Mouse (Mus musculus) stomach, postnatal 0 days (tissue): Measurements from ENCODE around the gene Zmym4. TPM values are rescaled to one million over a fixed set of nuclear protein-coding genes. Genes with fewer than 3 reads are reported as not detected.
A peak's percentile ranks its signal among the peaks of the same experiment; 100 is the strongest.

ENCODE experiments used
- ATAC-seq: fragments of 200-750 bp; cut with Nextera tagmentation; 2 replicates; pipeline ENCODE4 v1.8.0; 2017; ENCODE audit not compliant: low FRiP score, low TSS enrichment
- DNase-seq: peaks from one replicate; pipeline ENCODE4 v3.0.0-alpha.2; 2016; ENCODE audit warnings: low spot score
- H3K27ac ChIP-seq: fragments of 300-500 bp; sonication (generic); replicated peaks from 2 replicates; pipeline ENCODE4 v1.5.1; 2014; ENCODE audit warnings: mild to moderate bottlenecking, control low read depth
- H3K27me3 ChIP-seq: fragments of 300-500 bp; sonication (generic); 2 replicates; pipeline ENCODE4 v1.6.1; 2014; ENCODE audit warnings: low read length; ENCODE audit not compliant: control insufficient read depth, insufficient read depth
- H3K36me3 ChIP-seq: fragments of 300-500 bp; sonication (generic); 2 replicates; pipeline ENCODE4 v1.6.1; 2014; ENCODE audit warnings: low read length, mixed read lengths; ENCODE audit not compliant: control insufficient read depth, insufficient read depth
- H3K4me1 ChIP-seq: fragments of 300-500 bp; sonication (generic); replicated peaks from 2 replicates; pipeline ENCODE4 v1.6.1; 2014; ENCODE audit warnings: antibody characterized with exemption; ENCODE audit not compliant: control insufficient read depth, insufficient read depth
- H3K4me2 ChIP-seq: fragments of 300-500 bp; sonication (generic); replicated peaks from 2 replicates; pipeline ENCODE4 v1.6.1; 2014; ENCODE audit warnings: low read depth, mild to moderate bottlenecking, control low read depth, moderate library complexity
- H3K4me3 ChIP-seq: fragments of 300-500 bp; sonication (generic); 2 replicates; pipeline ENCODE4 v1.5.1; 2014; ENCODE audit warnings: low read depth, low read length, control low read depth
- H3K9ac ChIP-seq: fragments of 300-500 bp; sonication (generic); 2 replicates; pipeline ENCODE4 v1.6.1; 2014; ENCODE audit warnings: mild to moderate bottlenecking, low read length, control low read depth, mixed read lengths
- H3K9me3 ChIP-seq: fragments of 300-500 bp; sonication (generic); 2 replicates; pipeline ENCODE4 v1.6.1; 2016; ENCODE audit warnings: low read length; ENCODE audit not compliant: control insufficient read depth
- CTCF ChIP-seq: IDR thresholded peaks from 2 replicates; pipeline ENCODE4 v1.5.1; 2016; ENCODE audit warnings: antibody characterized with exemption, low read depth, mild to moderate bottlenecking, moderate library complexity
- EP300 ChIP-seq: optimal IDR thresholded peaks from 2 replicates; pipeline ENCODE3; 2016; ENCODE audit warnings: antibody characterized with exemption
- WGBS: fragments of 180-500 bp; shearing (Covaris S2); extraction: QIAGEN DNeasy Blood & Tissue Kit; methylation state at CpG from one replicate; pipeline ENCODE4 v1.1.7; 2014; 5-methylcytosine and 5-hydroxymethylcytosine counted together
- polyA plus RNA-seq: library from polyadenylated mRNA; unstranded; fragments of >200 nt; fragmentation: Nextera tagmentation; extraction: Ambion mirVana; gene quantifications from 2 replicates; pipeline ENCODE4 v1.2.1, GENCODE M21; 2015

Gene Zmym4
- polyA plus RNA-seq, 1 experiment from 2014 or later: 6.7 TPM

GRCm38 (mm10) chr4:126885953-126886352 is 82.0 kb downstream of the Zmym4 start:
- H3K4me2 ChIP-seq: no peak overlapping the region
- TF ChIP-seq CTCF (peak; percentile 61), EP300 (no peak)
- H3K36me3 ChIP-seq: peaks cover 6% of the 10 kb centered on the region
- H3K4me1 ChIP-seq: no peaks in the 10 kb centered on the region
- H3K4me3 ChIP-seq: no peak overlapping the region
- WGBS: 58% methylated on average over 1 of the region's 1 CpGs
- no peaks in the 10 kb centered on the region for H3K27me3 ChIP-seq
- no peaks in the 10 kb centered on the region for H3K9me3 ChIP-seq
- DNase-seq (no peak), ATAC-seq (no peak)
- no peak overlapping the region for H3K27ac ChIP-seq
- no peak overlapping the region for H3K9ac ChIP-seq

- no peaks in the 10 kb centered on the region for H3K9me3 ChIP-seq
- H3K4me3 ChIP-seq: no peak overlapping the region
- WGBS: 89% methylated on average over 5 of the region's 5 CpGs
- no peak for DNase-seq
- no peak for ATAC-seq
- TF ChIP-seq EP300: no peak
- no peak overlapping the region for H3K27ac ChIP-seq
- H3K4me2 ChIP-seq: no peak overlapping the region
- no peaks in the 10 kb centered on the region for H3K4me1 ChIP-seq
- no peaks in the 10 kb centered on the region; the same call in none of the 2 replicates for H3K36me3 ChIP-seq
- H3K9ac ChIP-seq: no peak overlapping the region
- no peaks in the 10 kb centered on the region for H3K27me3 ChIP-seq
Observed at GRCm38 (mm10) chr4:126883602-126884001, 84.3 kb downstream of the Zmym4 start.

- H3K9ac ChIP-seq: no peak overlapping the region
- ATAC-seq (no peak), DNase-seq (no peak)
- peaks cover 6% of the 10 kb centered on the region for H3K36me3 ChIP-seq
- H3K4me1 ChIP-seq: no peaks in the 10 kb centered on the region
- no peak for TF ChIP-seq CTCF
- no peak for TF ChIP-seq EP300
- 66% methylated on average over 5 of the region's 5 CpGs for WGBS
- no peak overlapping the region for H3K27ac ChIP-seq
- H3K9me3 ChIP-seq: no peaks in the 10 kb centered on the region
- no peaks in the 10 kb centered on the region for H3K27me3 ChIP-seq
- no peak overlapping the region for H3K4me3 ChIP-seq
- no peak overlapping the region for H3K4me2 ChIP-seq
Observed at GRCm38 (mm10) chr4:126879560-126880275, 88.2 kb downstream of the Zmym4 start.

- Histone ChIP-seq H3K9me3 (no peaks in the 10 kb centered on the region), H3K4me2 (no peak overlapping the region), H3K36me3 (peaks cover 9% of the 10 kb centered on the region), H3K27me3 (no peaks in the 10 kb centered on the region), H3K4me3 (no peak overlapping the region), H3K4me1 (no peaks in the 10 kb centered on the region), H3K9ac (no peak overlapping the region), H3K27ac (no peak overlapping the region)
- 57% methylated on average over 7 of the region's 7 CpGs for WGBS
- no peak for ATAC-seq
- DNase-seq: no peak
- TF ChIP-seq EP300 (no peak), CTCF (no peak)
Observed at GRCm38 (mm10) chr4:126872717-126873116, 95.2 kb downstream of the Zmym4 start.

GRCm38 (mm10) chr4:126868699-126869098 is 99.2 kb downstream of the Zmym4 start:
- Histone ChIP-seq H3K9ac (no peak overlapping the region), H3K27ac (no peak overlapping the region), H3K4me3 (no peak overlapping the region), H3K27me3 (no peaks in the 10 kb centered on the region), H3K9me3 (no peaks in the 10 kb centered on the region), H3K4me2 (no peak overlapping the region), H3K4me1 (no peaks in the 10 kb centered on the region), H3K36me3 (peaks cover 7% of the 10 kb centered on the region; the same call in 1 of the 2 replicates)
- DNase-seq: no peak
- WGBS: 88% methylated on average over 12 of the region's 12 CpGs
- ATAC-seq: no peak
- no peak for TF ChIP-seq CTCF
- no peak for TF ChIP-seq EP300

GRCm38 (mm10) chr4:126861514-126862266 is 106.2 kb downstream of the Zmym4 start:
- Histone ChIP-seq H3K9ac (no peak overlapping the region), H3K9me3 (no peaks in the 10 kb centered on the region), H3K4me1 (no peaks in the 10 kb centered on the region), H3K4me2 (no peak overlapping the region), H3K27ac (no peak overlapping the region), H3K4me3 (no peak overlapping the region), H3K36me3 (peaks cover 6% of the 10 kb centered on the region; the same call in 1 of the 2 replicates), H3K27me3 (no peaks in the 10 kb centered on the region)
- ATAC-seq (no peak), DNase-seq (no peak)
- TF ChIP-seq EP300 (no peak), CTCF (peak; percentile 62)
- 77% methylated on average over 11 of the region's 11 CpGs for WGBS
